Mouse (Mus musculus) cortical plate, adult 2 months (tissue): Measurements from ENCODE around the gene Trib3. TPM values are rescaled to one million over a fixed set of nuclear protein-coding genes. Genes with fewer than 3 reads are reported as not detected.
"Not testable (repeated sequence)": the region's sequence is repeated elsewhere in the genome, so short reads cannot be mapped to it uniquely, and the experiment has no call there.

Experiments
- H3K27ac ChIP-seq: fragments of 200-500 bp; 2 replicates; pipeline ENCODE4 v1.5.1; 2012; ENCODE audit warnings: low read length, control low read depth, inconsistent platforms; ENCODE audit not compliant: insufficient read depth
- H3K4me1 ChIP-seq: fragments of 200-500 bp; 2 replicates; pipeline ENCODE4 v1.6.1; 2011; ENCODE audit warnings: low read length; ENCODE audit not compliant: control insufficient read depth, insufficient read depth
- H3K4me3 ChIP-seq: fragments of 200-500 bp; 2 replicates; pipeline ENCODE4 v1.5.1; 2011; ENCODE audit warnings: mild to moderate bottlenecking, low read length, control low read depth; ENCODE audit not compliant: insufficient read depth
- CTCF ChIP-seq: fragments of 200-500 bp; IDR thresholded peaks from 2 replicates; pipeline ENCODE4 v1.5.1; 2011; ENCODE audit warnings: mild to moderate bottlenecking, control low read depth, low read length; ENCODE audit not compliant: insufficient read depth; ENCODE audit errors: extremely low read depth
- POLR2A ChIP-seq: fragments of 200-500 bp; IDR thresholded peaks from 2 replicates; pipeline ENCODE4 v1.6.1; 2011; ENCODE audit warnings: mild to moderate bottlenecking, low read length, control low read depth; ENCODE audit not compliant: insufficient read depth; ENCODE audit errors: extremely low read depth
- polyA plus RNA-seq: library from polyadenylated mRNA; depleted of rRNA; stranded (reverse); fragments of >200 nt; gene quantifications from 2 replicates; pipeline ENCODE4 v1.2.3, GENCODE M21; 2012; rRNA removed

Trib3 gene
- polyA plus RNA-seq, 1 experiment, result 0.61 TPM

- Histone ChIP-seq H3K27ac (peak within 1 kb of the TSS; percentile 69), H3K4me1 (peaks cover 4% of the 10 kb centered on the region; the same call in 1 of the 2 replicates), H3K4me3 (peak within 1 kb of the TSS; percentile 93)
- TF ChIP-seq POLR2A, result peak; percentile 72
- TF ChIP-seq CTCF, result no peak
Measured at GRCm38 (mm10) chr2:152293727-152294475, 49.9 kb downstream of the Trib3 start, which contains the start of gene Tbc1d20. Gene Tbc1d20 (plus strand): TSS chr2:152293828.

GRCm38 (mm10) chr2:152293179-152293726 is 50.6 kb downstream of the Trib3 start:
- TF ChIP-seq POLR2A, result no peak
- no peak for TF ChIP-seq CTCF
- Histone ChIP-seq H3K27ac (no peak overlapping the region), H3K4me3 (peak overlapping the region; percentile 93), H3K4me1 (peaks cover 4% of the 10 kb centered on the region; the same call in 1 of the 2 replicates)

- TF ChIP-seq POLR2A (no peak), CTCF (no peak)
- H3K4me1 ChIP-seq, result peaks cover 4% of the 10 kb centered on the region; the same call in 1 of the 2 replicates
- H3K27ac ChIP-seq, result no peak overlapping the region
- no peak overlapping the region for H3K4me3 ChIP-seq
Measured at GRCm38 (mm10) chr2:152292475-152292874, 51.4 kb downstream of the Trib3 start.

GRCm38 (mm10) chr2:152289623-152290022 is 54.2 kb downstream of the Trib3 start:
- not testable (repeated sequence) for H3K4me3 ChIP-seq, H3K4me1 ChIP-seq, H3K27ac ChIP-seq

DNA sequence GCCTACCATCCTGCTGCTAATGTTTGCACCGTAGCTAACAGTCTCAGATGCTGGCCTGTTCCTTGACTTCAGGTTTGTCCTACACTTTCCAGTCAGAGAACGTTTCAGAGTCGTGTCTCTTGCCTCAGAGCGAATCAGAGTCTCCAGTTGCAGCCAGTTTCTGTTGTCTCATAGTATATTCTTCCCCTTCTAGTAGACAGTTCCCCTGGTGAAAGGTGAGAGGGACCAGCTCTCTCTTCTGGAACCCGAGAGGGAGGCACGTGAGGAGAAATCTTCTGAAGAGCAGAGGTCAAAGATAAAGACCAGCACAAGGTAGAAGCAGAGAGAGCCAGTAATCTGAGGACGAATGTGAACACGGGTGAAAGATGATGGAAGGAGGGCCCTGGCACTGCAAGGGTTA is 55.8 kb downstream of the Trib3 start:
- H3K27ac ChIP-seq, result no peak overlapping the region
- TF ChIP-seq CTCF (no peak), POLR2A (no peak)
- no peaks in the 10 kb centered on the region for H3K4me1 ChIP-seq
- H3K4me3 ChIP-seq, result no peak overlapping the region

GRCm38 (mm10) chr2:152287560-152287959 is 56.3 kb downstream of the Trib3 start:
- TF ChIP-seq CTCF (no peak), POLR2A (no peak)
- Histone ChIP-seq H3K4me3 (no peak overlapping the region), H3K27ac (no peak overlapping the region), H3K4me1 (no peaks in the 10 kb centered on the region)

Other genes starting within 250 kb of the Trib3 start
- 94.9 and 97.3 TPM in 2 replicates for gene Srxn1, start 238.5 kb downstream of the Trib3 start, polyA plus RNA-seq
- gene Tcf15, start 200.5 kb downstream of the Trib3 start, polyA plus RNA-seq, result 1.0 and 1.9 TPM in 2 replicates
- 70.7 and 73.3 TPM in 2 replicates for gene Csnk2a1, start 117.2 kb downstream of the Trib3 start, polyA plus RNA-seq
- 41.4 and 44.7 TPM in 2 replicates for gene Tbc1d20, start 50.2 kb downstream of the Trib3 start, polyA plus RNA-seq
- 197 and 210 TPM in 2 replicates for gene Rbck1, start 11.4 kb downstream of the Trib3 start, polyA plus RNA-seq
- gene Nrsn2, start 32.6 kb upstream of the Trib3 start, polyA plus RNA-seq, result 72.3 and 81.3 TPM in 2 replicates
- 17.0 and 18.6 TPM in 2 replicates for gene Sox12, start 54.0 kb upstream of the Trib3 start, polyA plus RNA-seq
- 6.5 and 7.1 TPM in 2 replicates for gene Zcchc3, start 71.0 kb upstream of the Trib3 start, polyA plus RNA-seq
- 2.8 and 3.7 TPM in 2 replicates for gene 6820408C15Rik, start 71.6 kb upstream of the Trib3 start, polyA plus RNA-seq
- not detected in 2 replicates for gene Defb23, start 120.6 kb upstream of the Trib3 start, polyA plus RNA-seq
- 0.56 TPM in 1 of 2 replicates, not detected in the other for gene Defb20, start 133.0 kb upstream of the Trib3 start, polyA plus RNA-seq
- not detected in 2 replicates for gene Defb22, start 146.1 kb upstream of the Trib3 start, polyA plus RNA-seq
- not detected in 2 replicates for gene Defb26, start 167.7 kb upstream of the Trib3 start, polyA plus RNA-seq
- gene Defb28, start 174.2 kb upstream of the Trib3 start, polyA plus RNA-seq, result not detected in 2 replicates
- gene Defb29, start 196.1 kb upstream of the Trib3 start, polyA plus RNA-seq, result not detected in 2 replicates
- not detected in 2 replicates for gene Gm17416, start 225.3 kb upstream of the Trib3 start, polyA plus RNA-seq
- gene Defb21, start 228.7 kb upstream of the Trib3 start, polyA plus RNA-seq, result not detected in 2 replicates
- gene Defb19, start 236.3 kb upstream of the Trib3 start, polyA plus RNA-seq, result not detected in 2 replicates